Mouse (Mus musculus) heart, adult 2 months (tissue): ENCODE data around the gene Sulf2. TPM values are rescaled to one million over a fixed set of nuclear protein-coding genes. Genes with fewer than 3 reads are reported as not detected.

Source experiments
- DNase-seq, 2 experiments: peaks; one replicate each; pipeline ENCODE4 v3.0.0; 2021
- H3K27ac ChIP-seq: fragments of 200-600 bp; 2 replicates; pipeline ENCODE4 v1.8.1; 2022
- H3K27me3 ChIP-seq: fragments of 200-500 bp; 2 replicates; pipeline ENCODE4 v1.6.1; 2012; ENCODE audit warnings: mild to moderate bottlenecking, low read length, inconsistent platforms, mixed read lengths; ENCODE audit not compliant: control insufficient read depth, insufficient read depth
- H3K36me3 ChIP-seq: fragments of 200-500 bp; 2 replicates; pipeline ENCODE4 v1.6.1; 2012; ENCODE audit warnings: low read length, inconsistent platforms; ENCODE audit not compliant: control insufficient read depth, insufficient read depth
- H3K4me1 ChIP-seq: fragments of 200-500 bp; 2 replicates; pipeline ENCODE4 v1.6.1; 2011; ENCODE audit warnings: low read length; ENCODE audit not compliant: control insufficient read depth, insufficient read depth
- H3K4me3 ChIP-seq: fragments of 200-600 bp; 2 replicates; pipeline ENCODE4 v1.8.1; 2022
- H3K79me2 ChIP-seq: fragments of 200-500 bp; replicated peaks from 2 replicates; pipeline ENCODE4 v1.6.1; 2012; ENCODE audit warnings: mild to moderate bottlenecking, inconsistent platforms, low read length, moderate library complexity, mixed read lengths; ENCODE audit not compliant: control insufficient read depth, insufficient read depth
- H3K9ac ChIP-seq: fragments of 200-500 bp; 2 replicates; pipeline ENCODE4 v1.6.1; 2012; ENCODE audit warnings: low read depth, mild to moderate bottlenecking, control low read depth, inconsistent platforms, low read length, mixed read lengths
- CTCF ChIP-seq: fragments of 200-600 bp; IDR thresholded peaks from 2 replicates; pipeline ENCODE4 v1.8.1; 2022; ENCODE audit warnings: antibody characterized with exemption, mild to moderate bottlenecking, moderate library complexity
- EP300 ChIP-seq: fragments of 200-500 bp; IDR thresholded peaks from 2 replicates; pipeline ENCODE4 v1.6.1; 2011; ENCODE audit warnings: low read depth, low read length, control low read depth; ENCODE audit not compliant: insufficient read depth
- POLR2A ChIP-seq: fragments of 200-500 bp; IDR thresholded peaks from 2 replicates; pipeline ENCODE4 v1.6.1; 2011; ENCODE audit warnings: mild to moderate bottlenecking, low read depth, low read length, control low read depth; ENCODE audit not compliant: insufficient read depth
- WGBS: fragments of 180-500 bp; shearing (Covaris S2); methylation state at CpG from one replicate; pipeline ENCODE4 v1.1.7; 2018; 5-methylcytosine and 5-hydroxymethylcytosine counted together
- intact Hi-C: fragments of 180-260 bp; cut with DNase I; formaldehyde crosslinking; loops from one replicate; pipeline ENCODE4 v1.15.1; 2025
- polyA plus RNA-seq: library from polyadenylated mRNA; depleted of rRNA; stranded (reverse); fragments of >200 nt; gene quantifications from 2 replicates; pipeline ENCODE4 v1.2.3, GENCODE M21; 2012
- total RNA-seq, 2 experiments: library from RNA; stranded (reverse); gene quantifications; 2 replicates each; pipeline ENCODE4 v1.2.3; 2021

Gene Sulf2
- total and polyA plus RNA-seq, 3 experiments, result 38.5 to 51.0 (median 43.9) TPM

DNA sequence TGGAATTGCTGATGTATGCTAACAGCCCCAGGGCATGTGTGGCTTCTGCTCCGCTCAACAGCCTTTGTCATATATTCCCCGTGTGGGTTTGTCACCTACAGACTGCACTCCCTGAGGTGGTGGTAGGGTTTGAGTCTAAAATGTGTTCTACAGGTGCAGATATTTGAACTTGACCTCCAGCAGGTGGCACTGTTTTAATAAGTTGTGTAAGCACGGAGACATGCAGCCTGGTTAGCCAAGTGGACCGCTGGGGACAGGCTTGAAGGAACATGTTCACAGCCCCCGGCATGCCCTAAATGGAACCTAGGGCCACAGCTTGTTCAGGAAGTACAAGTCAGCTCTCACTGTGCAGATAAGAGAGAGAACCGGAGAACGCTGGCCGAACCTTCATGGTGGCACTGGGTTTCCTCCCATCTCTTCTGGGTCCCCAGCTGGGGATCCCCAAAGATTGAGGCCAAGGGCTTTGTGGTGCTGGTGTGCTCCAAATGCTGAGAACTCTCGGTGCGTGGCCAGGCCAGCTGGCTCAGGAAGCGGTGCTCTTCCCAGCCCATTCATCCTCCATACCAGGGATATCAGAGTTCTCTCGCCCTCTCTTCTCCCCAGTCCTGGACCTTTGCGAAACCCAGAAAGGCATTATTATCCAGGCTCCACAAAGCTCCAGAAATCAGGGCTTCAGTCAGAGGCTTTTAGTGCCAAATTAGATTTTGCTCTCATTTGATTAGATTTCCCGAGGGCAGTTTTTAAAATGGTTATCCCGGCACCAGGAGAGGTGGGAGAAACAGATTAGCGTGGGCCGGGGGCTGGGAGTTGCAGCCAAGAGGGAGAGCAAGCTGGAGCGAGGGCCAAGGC is 57.8 kb downstream of the Sulf2 start:
- no peak overlapping the region for H3K4me3 ChIP-seq
- no peak overlapping the region for H3K9ac ChIP-seq
- H3K4me1 ChIP-seq, result 0 out of 2 replicates have a peak, but pooled peaks cover 1% of the 10 kb centered on the region
- H3K27me3 ChIP-seq, result no peaks in the 10 kb centered on the region
- H3K79me2 ChIP-seq, result no peaks in the 10 kb centered on the region
- WGBS, result 64% methylated on average over 18 of the region's 18 CpGs
- no peak for DNase-seq
- intact Hi-C loops, result no loop called here
- H3K36me3 ChIP-seq, result no peaks in the 10 kb centered on the region
- TF ChIP-seq CTCF (peak; percentile 63), POLR2A (no peak), EP300 (no peak)
- H3K27ac ChIP-seq, result no peak overlapping the region

DNA sequence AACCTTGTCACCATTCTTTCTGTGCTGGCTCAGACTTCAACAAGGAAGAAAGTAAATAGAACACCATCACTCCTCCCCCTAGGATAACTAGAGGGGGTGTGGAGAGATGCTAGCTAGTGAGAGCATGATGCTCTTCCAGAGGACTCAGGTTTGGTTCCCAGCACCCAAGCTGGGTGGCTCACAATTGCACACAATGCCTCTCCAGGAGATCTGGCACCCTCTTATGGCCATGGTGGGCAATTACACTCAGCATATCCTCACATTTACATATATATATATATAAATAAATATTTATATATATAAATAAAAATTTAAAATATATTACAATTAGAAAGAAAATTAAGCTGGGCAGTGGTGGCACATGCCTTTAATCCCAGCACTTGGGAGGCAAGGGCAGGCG is 58.6 kb downstream of the Sulf2 start:
- Histone ChIP-seq H3K36me3 (no peaks in the 10 kb centered on the region), H3K27me3 (no peaks in the 10 kb centered on the region), H3K4me1 (0 out of 2 replicates have a peak, but pooled peaks cover 1% of the 10 kb centered on the region), H3K27ac (no peak overlapping the region), H3K79me2 (no peaks in the 10 kb centered on the region), H3K4me3 (no peak overlapping the region), H3K9ac (no peak overlapping the region)
- intact Hi-C loops, result no loop called here
- WGBS, result 98% methylated on average over 1 of the region's 1 CpGs
- no peak for DNase-seq
- TF ChIP-seq EP300, result no peak
- peak; percentile 19; the same call in 1 of the 2 replicates for TF ChIP-seq CTCF

DNA sequence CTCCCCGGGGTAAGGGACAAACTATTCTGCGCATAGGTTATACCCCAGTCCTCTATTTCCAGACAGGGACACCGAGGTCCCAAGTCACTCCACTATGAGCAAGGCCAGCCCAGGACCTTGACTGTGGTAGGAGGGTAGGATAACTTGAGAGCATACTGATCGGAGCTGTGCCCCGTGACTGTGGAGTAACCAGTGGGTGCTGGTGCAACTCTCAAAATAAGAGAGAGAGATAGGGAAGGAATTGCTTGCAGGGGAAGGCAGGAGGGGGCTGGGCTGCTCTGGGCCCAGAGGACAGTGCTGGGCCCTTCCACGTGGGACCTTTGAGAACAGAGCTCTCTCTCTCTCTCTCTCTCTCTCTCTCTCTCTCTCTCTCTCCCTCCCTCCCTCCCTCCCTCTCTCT is 59.2 kb downstream of the Sulf2 start:
- Histone ChIP-seq H3K9ac (no peak overlapping the region), H3K4me3 (no peak overlapping the region), H3K27me3 (no peaks in the 10 kb centered on the region), H3K36me3 (no peaks in the 10 kb centered on the region), H3K4me1 (0 out of 2 replicates have a peak, but pooled peaks cover 1% of the 10 kb centered on the region), H3K27ac (no peak overlapping the region), H3K79me2 (no peaks in the 10 kb centered on the region)
- WGBS, result 81% methylated on average over 6 of the region's 6 CpGs
- intact Hi-C loops, result no loop called here
- no peak for DNase-seq
- TF ChIP-seq CTCF, result no peak
- TF ChIP-seq POLR2A, result no peak
- TF ChIP-seq EP300, result no peak

DNA sequence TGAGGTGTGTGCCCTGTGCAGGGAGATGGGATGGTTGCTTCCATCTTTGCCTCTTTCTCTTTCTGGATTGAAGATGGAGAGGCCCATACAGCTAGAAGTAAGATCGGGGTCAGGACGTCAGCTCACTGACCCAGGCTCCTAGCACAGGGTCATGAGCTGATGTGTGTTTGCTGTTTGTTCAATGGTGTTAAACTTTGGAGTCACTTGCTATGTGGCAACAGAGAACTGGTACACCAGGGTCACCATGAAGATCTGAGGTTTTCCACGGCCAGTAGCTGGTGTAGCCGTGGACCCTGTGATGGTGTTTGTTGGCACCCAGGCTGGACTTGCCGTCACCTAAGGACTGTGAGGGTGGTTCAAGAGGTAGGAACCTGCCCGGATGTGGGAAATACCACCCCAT is 63.1 kb downstream of the Sulf2 start:
- Histone ChIP-seq H3K4me3 (no peak overlapping the region), H3K4me1 (no peaks in the 10 kb centered on the region), H3K27me3 (no peaks in the 10 kb centered on the region), H3K27ac (no peak overlapping the region), H3K36me3 (no peaks in the 10 kb centered on the region), H3K79me2 (no peaks in the 10 kb centered on the region), H3K9ac (no peak overlapping the region)
- intact Hi-C loops, result no loop called here
- WGBS, result 94% methylated on average over 6 of the region's 6 CpGs
- no peak for TF ChIP-seq POLR2A
- no peak for TF ChIP-seq EP300
- DNase-seq, result no peak

DNA sequence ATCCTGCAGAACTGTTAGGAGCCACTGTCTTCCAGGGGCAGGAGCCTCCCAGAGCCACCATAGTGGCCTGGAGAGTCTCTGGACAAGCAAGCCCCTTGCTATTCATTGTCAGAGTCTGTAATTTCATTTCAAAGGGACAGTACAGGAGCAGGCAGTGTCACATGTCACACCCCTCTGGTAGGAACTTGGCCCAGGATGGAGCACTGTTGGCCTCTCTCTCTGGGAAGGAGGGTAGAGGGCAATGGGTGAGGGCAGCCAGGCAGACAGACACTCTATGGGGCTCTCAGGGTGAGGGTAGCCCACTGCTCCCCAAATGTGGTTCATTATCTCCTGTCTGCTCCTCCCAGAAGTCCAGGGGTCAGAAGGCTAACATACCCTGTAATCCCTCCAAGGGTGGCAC is 63.9 kb downstream of the Sulf2 start:
- Histone ChIP-seq H3K4me1 (no peaks in the 10 kb centered on the region), H3K79me2 (no peaks in the 10 kb centered on the region), H3K36me3 (no peaks in the 10 kb centered on the region), H3K4me3 (no peak overlapping the region), H3K9ac (no peak overlapping the region), H3K27me3 (no peaks in the 10 kb centered on the region), H3K27ac (no peak overlapping the region)
- intact Hi-C loops, result no loop called here
- TF ChIP-seq EP300, result no peak
- TF ChIP-seq CTCF, result no peak
- TF ChIP-seq POLR2A, result no peak
- no peak for DNase-seq

DNA sequence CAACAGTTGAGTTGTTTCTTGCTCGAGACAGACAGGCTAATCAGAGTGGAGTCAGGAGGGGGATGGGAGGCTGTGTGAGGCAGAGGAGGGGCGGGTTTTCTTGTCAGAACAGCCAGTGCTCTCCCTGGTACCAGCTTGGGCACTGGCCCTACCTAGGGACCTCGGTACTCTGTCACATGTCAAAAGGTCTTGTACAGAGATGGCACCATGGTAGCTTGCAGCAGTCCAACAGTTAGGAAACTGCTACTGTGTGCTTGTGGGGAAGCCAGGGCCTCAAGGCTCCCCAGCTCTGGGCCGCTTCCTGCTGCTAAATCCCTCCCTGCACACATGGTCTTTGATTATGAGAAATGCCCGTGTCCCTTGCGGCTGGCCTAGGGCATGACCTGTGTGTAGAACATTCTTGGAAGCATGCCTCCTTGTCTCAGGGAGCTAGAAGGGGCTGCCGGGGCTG is 65.3 kb downstream of the Sulf2 start:
- intact Hi-C loops, result no loop called here

More for the DNA sequence above, 65.3 kb downstream of the Sulf2 start:
- Histone ChIP-seq H3K36me3 (no peaks in the 10 kb centered on the region), H3K4me1 (no peaks in the 10 kb centered on the region), H3K27ac (no peak overlapping the region), H3K79me2 (no peaks in the 10 kb centered on the region), H3K4me3 (no peak overlapping the region), H3K9ac (no peak overlapping the region), H3K27me3 (no peaks in the 10 kb centered on the region)
- no peak for TF ChIP-seq POLR2A
- TF ChIP-seq EP300, result no peak
- no peak for TF ChIP-seq CTCF
- 35% methylated on average over 7 of the region's 7 CpGs for WGBS
- DNase-seq, result no peak
